Mouse (Mus musculus) large intestine, adult 2 months (tissue): Measurements from ENCODE around the gene Psmf1. TPM values are rescaled to one million over a fixed set of nuclear protein-coding genes. Genes with fewer than 3 reads are reported as not detected.

ENCODE experiments used
- polyA plus RNA-seq: library from polyadenylated mRNA; depleted of rRNA; stranded (reverse); fragments of >200 nt; gene quantifications from 2 replicates; pipeline ENCODE4 v1.2.3, GENCODE M21; 2012; rRNA removed

Gene Psmf1
- polyA plus RNA-seq, 1 experiment, result 35.9 TPM

Other genes starting within 250 kb of the Psmf1 start
- gene Fkbp1a, start 201.7 kb downstream of the Psmf1 start, polyA plus RNA-seq, result 82.7 and 98.9 TPM in 2 replicates
- 157 and 170 TPM in 2 replicates for gene Sdcbp2, start 171.6 kb downstream of the Psmf1 start, polyA plus RNA-seq
- 12.5 and 14.0 TPM in 2 replicates for gene Snph, start 111.6 kb downstream of the Psmf1 start, polyA plus RNA-seq
- not detected in 2 replicates for gene Rad21l, start 75.7 kb downstream of the Psmf1 start, polyA plus RNA-seq
- 0.22 and 0.36 TPM in 2 replicates for gene Tmem74b, start 42.2 kb downstream of the Psmf1 start, polyA plus RNA-seq
- not detected in 2 replicates for gene Rspo4, start 98.7 kb upstream of the Psmf1 start, polyA plus RNA-seq
- 0.32 and 0.49 TPM in 2 replicates for gene Angpt4, start 167.0 kb upstream of the Psmf1 start, polyA plus RNA-seq
- gene Fam110a, start 236.0 kb upstream of the Psmf1 start, polyA plus RNA-seq, result 12.3 and 16.3 TPM in 2 replicates